Comparison of ENCODE assay signal across 8 mouse cellular contexts in genomic region chr4:132113411-132114095, GRCm38 (mm10). TPM values are rescaled to one million over a fixed set of nuclear protein-coding genes. Genes with fewer than 3 reads are reported as not detected.
DNase-seq lines count a peak whose midpoint lies in the region; ATAC-seq and TF ChIP-seq lines count a peak whose summit lies in the region.

No protein-coding gene starts in this region.

- H3K9me3 ChIP-seq in heart, embryonic 15.5 days (replicated peaks) = no peaks in the 10 kb centered on the region
- H3K9me3 ChIP-seq in ES-E14 (ENCODE audit: control insufficient read depth, insufficient read depth, low read depth, low read length) = no peaks in the 10 kb centered on the region
- H3K9me3 ChIP-seq in forebrain, embryonic 15.5 days = no peaks in the 10 kb centered on the region
- no peaks in the 10 kb centered on the region for H3K9me3 ChIP-seq in liver, embryonic 12.5 days (replicated peaks)
- H3K9me3 ChIP-seq in neural tube, embryonic 13.5 days = no peaks in the 10 kb centered on the region

- H3K4me2 ChIP-seq in heart, embryonic 15.5 days = peak overlapping the region; percentile 71
- H3K4me2 ChIP-seq in forebrain, embryonic 15.5 days (replicated peaks) = peak overlapping the region; percentile 47
- peak overlapping the region; percentile 58 for H3K4me2 ChIP-seq in liver, embryonic 12.5 days
- peak overlapping the region; percentile 53 for H3K4me2 ChIP-seq in neural tube, embryonic 13.5 days

- DNase-seq in heart, postnatal 25 days (ENCODE audit: low spot score) = no peak
- no peak for DNase-seq in ES-E14 (ENCODE audit: low read depth, low spot score)
- DNase-seq in MN1 (ENCODE audit: low spot score) = no peak
- no peak for DNase-seq in gastrocnemius, postnatal 36 days

- 26% methylated on average over 53 of the region's 53 CpGs for WGBS in heart, embryonic 15.5 days
- 51% methylated on average over 53 of the region's 53 CpGs for whole genome bisulfite sequencing in forebrain, embryonic 15.5 days
- 32% methylated on average over 53 of the region's 53 CpGs for WGBS in liver, embryonic 12.5 days (ENCODE audit: insufficient replicate concordance)
- WGBS in neural tube, embryonic 13.5 days = 38% methylated on average over 53 of the region's 53 CpGs

- H3K36me3 ChIP-seq in heart, embryonic 15.5 days = no peaks in the 10 kb centered on the region
- H3K36me3 ChIP-seq in ES-E14 (ENCODE audit: control insufficient read depth, insufficient read depth, low read length, poor library complexity, severe bottlenecking) = no peaks in the 10 kb centered on the region
- no peaks in the 10 kb centered on the region for H3K36me3 ChIP-seq in forebrain, embryonic 15.5 days
- H3K36me3 ChIP-seq in liver, embryonic 12.5 days = no peaks in the 10 kb centered on the region
- no peaks in the 10 kb centered on the region for H3K36me3 ChIP-seq in neural tube, embryonic 13.5 days

- no peak for ATAC-seq in heart, embryonic 15.5 days (replicated peaks; ENCODE audit: insufficient number of reproducible peaks, insufficient read depth, low FRiP score, low read depth)
- no peak for ATAC-seq in forebrain, embryonic 15.5 days (replicated peaks)
- ATAC-seq in liver, embryonic 12.5 days = no peak
- no peak; the same call in 1 of the 2 replicates for ATAC-seq in neural tube, embryonic 13.5 days (ENCODE audit: low read depth)

- peaks cover 8% of the 10 kb centered on the region for H3K4me1 ChIP-seq in heart, embryonic 15.5 days (replicated peaks)
- peaks cover 0 to 6% of the 10 kb centered on the region in 2 experiments; a peak in 1 of 4 replicates for H3K4me1 ChIP-seq in ES-E14 (ENCODE audit: control insufficient read depth in 2 of 2, insufficient read depth in 2 of 2, low read length in 2 of 2, poor library complexity in 1 of 2)
- peaks cover 10% of the 10 kb centered on the region; the same call in 1 of the 2 replicates for H3K4me1 ChIP-seq in forebrain, embryonic 15.5 days
- H3K4me1 ChIP-seq in liver, embryonic 12.5 days = peaks cover 11% of the 10 kb centered on the region; the same call in 1 of the 2 replicates
- H3K4me1 ChIP-seq in neural tube, embryonic 13.5 days (replicated peaks) = peaks cover 5% of the 10 kb centered on the region

- H3K27ac ChIP-seq in heart, embryonic 15.5 days = no peak overlapping the region
- H3K27ac ChIP-seq in ES-E14 (ENCODE audit: insufficient read depth, low read depth, low read length, poor library complexity, severe bottlenecking) = no peak overlapping the region
- no peak overlapping the region for H3K27ac ChIP-seq in forebrain, embryonic 15.5 days (replicated peaks)
- H3K27ac ChIP-seq in liver, embryonic 12.5 days = no peak overlapping the region
- H3K27ac ChIP-seq in neural tube, embryonic 13.5 days (replicated peaks) = no peak overlapping the region

- H3K4me3 ChIP-seq in heart, embryonic 15.5 days = peak overlapping the region; percentile 44
- peak overlapping the region; percentile 61 to 65 for H3K4me3 ChIP-seq in ES-E14 (ENCODE audit: insufficient read depth in 1 of 2, low read depth in 1 of 2, low read length in 2 of 2, poor library complexity in 1 of 2, severe bottlenecking in 1 of 2)
- peak overlapping the region; percentile 36 for H3K4me3 ChIP-seq in forebrain, embryonic 15.5 days
- peak overlapping the region; percentile 30 for H3K4me3 ChIP-seq in liver, embryonic 12.5 days
- peak overlapping the region; percentile 29 for H3K4me3 ChIP-seq in neural tube, embryonic 13.5 days

- peak overlapping the region; percentile 32 for H3K9ac ChIP-seq in heart, embryonic 15.5 days
- H3K9ac ChIP-seq in ES-E14 (ENCODE audit: insufficient read depth, low read depth, low read length, poor library complexity, severe bottlenecking) = peak overlapping the region; percentile 64
- peak overlapping the region; percentile 30 for H3K9ac ChIP-seq in forebrain, embryonic 15.5 days (replicated peaks)
- no peak overlapping the region for H3K9ac ChIP-seq in liver, embryonic 12.5 days
- peak overlapping the region; percentile 39 for H3K9ac ChIP-seq in neural tube, embryonic 13.5 days

- intact Hi-C loops in heart, postnatal 25 days (cut with DNase I) = no loop called here
- intact Hi-C loops in gastrocnemius, postnatal 36 days (cut with DNase I) = no loop called here

- in situ Hi-C loops in ES-E14 (cut with MboI; ENCODE audit: low sequenced_read_pairs in 2 of 2, unreplicated experiment in 2 of 2) = no loop called here

- peaks cover 15% of the 10 kb centered on the region for H3K27me3 ChIP-seq in heart, embryonic 15.5 days
- H3K27me3 ChIP-seq in forebrain, embryonic 15.5 days = no peaks in the 10 kb centered on the region
- H3K27me3 ChIP-seq in liver, embryonic 12.5 days (replicated peaks) = peaks cover 83% of the 10 kb centered on the region
- peaks cover 20% of the 10 kb centered on the region; the same call in 1 of the 2 replicates for H3K27me3 ChIP-seq in neural tube, embryonic 13.5 days

TF ChIP-seq in ES-E14, 5 proteins besides CTCF, POLR2A, EP300 and RAD21:
- TF ChIP-seq MAFK (IDR thresholded peaks at IDR 0.05; ENCODE audit: insufficient read depth, low read depth, low read length) = no peak
- TF ChIP-seq HCFC1 (IDR thresholded peaks at IDR 0.05; ENCODE audit: borderline replicate concordance, insufficient read depth, low read length) = no peak
- no peak for TF ChIP-seq CHD2 (IDR thresholded peaks at IDR 0.05; ENCODE audit: low read depth, low read length)
- no peak for TF ChIP-seq ZNF384 (IDR thresholded peaks at IDR 0.05; ENCODE audit: low read depth, low read length)
- TF ChIP-seq ZC3H11A (IDR thresholded peaks at IDR 0.05; ENCODE audit: borderline replicate concordance, low read depth, low read length) = no peak

RNA-seq across cellular contexts. Expression of gene Oprd1, which starts 30.7 kb away (rescaled TPM):
- 0.67 and 0.71 TPM in 2 replicates for polyA plus RNA-seq in heart, embryonic 15.5 days (2015; fragmentation: Nextera tagmentation; extraction: Ambion mirVana)
- under 1 TPM; 0.20 to 0.23 TPM for total RNA-seq in heart, postnatal 25 days (2021)
- total RNA-seq in ES-E14 (2012; rRNA removed) = 0.62 and 0.79 TPM in 2 replicates
- 0.11 and 0.17 TPM in 2 replicates for polyA plus RNA-seq in forebrain, embryonic 15.5 days (2015; fragmentation: Nextera tagmentation; extraction: Ambion mirVana)
- polyA plus RNA-seq in liver, embryonic 12.5 days (2016; fragmentation: Nextera tagmentation; extraction: Ambion mirVana) = 0.24 and 0.39 TPM in 2 replicates
- 0.77 and 0.96 TPM in 2 replicates for polyA plus RNA-seq in neural tube, embryonic 13.5 days (2015; fragmentation: Nextera tagmentation; extraction: Ambion mirVana)
- not detected for total RNA-seq in gastrocnemius, postnatal 36 days (2021)

RNA-seq across cellular contexts. Expression of gene Epb41, which starts 38.4 kb away (rescaled TPM):
- polyA plus RNA-seq in heart, embryonic 15.5 days (2015; fragmentation: Nextera tagmentation; extraction: Ambion mirVana) = 75.6 and 86.4 TPM in 2 replicates
- total RNA-seq in heart, postnatal 25 days (2021) = 100 to 1,000 TPM; 144 to 184 TPM
- 16.3 and 19.5 TPM in 2 replicates for total RNA-seq in ES-E14 (2012; rRNA removed)
- polyA plus RNA-seq in forebrain, embryonic 15.5 days (2015; fragmentation: Nextera tagmentation; extraction: Ambion mirVana) = 73.3 and 73.7 TPM in 2 replicates
- 177 and 187 TPM in 2 replicates for polyA plus RNA-seq in liver, embryonic 12.5 days (2016; fragmentation: Nextera tagmentation; extraction: Ambion mirVana)
- polyA plus RNA-seq in neural tube, embryonic 13.5 days (2015; fragmentation: Nextera tagmentation; extraction: Ambion mirVana) = 95.5 and 113 TPM in 2 replicates
- total RNA-seq in gastrocnemius, postnatal 36 days (2021) = 10 to 100 TPM; 92.0 to 92.7 TPM

RNA-seq across cellular contexts. Expression of gene Gm10300, which starts 39.1 kb away (rescaled TPM):
- polyA plus RNA-seq in heart, embryonic 15.5 days (2015; fragmentation: Nextera tagmentation; extraction: Ambion mirVana) = 0.10 and 0.18 TPM in 2 replicates
- total RNA-seq in heart, postnatal 25 days (2021) = under 1 TPM in 1 of 2 experiments, not detected in 1; 0.17 TPM
- 0.11 TPM in 1 of 2 replicates, not detected in the other for total RNA-seq in ES-E14 (2012; rRNA removed)
- 0.08 TPM in 1 of 2 replicates, not detected in the other for polyA plus RNA-seq in forebrain, embryonic 15.5 days (2015; fragmentation: Nextera tagmentation; extraction: Ambion mirVana)
- 0.42 and 0.45 TPM in 2 replicates for polyA plus RNA-seq in liver, embryonic 12.5 days (2016; fragmentation: Nextera tagmentation; extraction: Ambion mirVana)
- polyA plus RNA-seq in neural tube, embryonic 13.5 days (2015; fragmentation: Nextera tagmentation; extraction: Ambion mirVana) = 0.20 TPM in 1 of 2 replicates, not detected in the other
- not detected for total RNA-seq in gastrocnemius, postnatal 36 days (2021)
